Mouse (Mus musculus): ENCODE data around the gene Olfr1212. TPM values are rescaled to one million over a fixed set of nuclear protein-coding genes. Genes with fewer than 3 reads are reported as not detected.

Olfr1212 gene
- not detected in 2 replicates for polyA plus RNA-seq (2012; rRNA removed)

- no peak for DNase-seq (ENCODE audit: extremely low spot score in 1 of 2, low spot score in 1 of 2)
Measured at GRCm38 (mm10) chr2:88953669-88954068, at the start of gene Olfr1212. Gene Olfr1212 (plus strand): TSS chr2:88953969.

- DNase-seq (ENCODE audit: extremely low spot score in 1 of 2, low spot score in 1 of 2), result no peak
Measured at GRCm38 (mm10) chr2:88915057-88915456, 38.7 kb upstream of the Olfr1212 start, which contains the start of gene Olfr1209. Gene Olfr1209 (minus strand): TSS chr2:88915157.

GRCm38 (mm10) chr2:88938011-88938410 lies 15.8 kb upstream of the Olfr1212 start, which contains the start of gene Olfr1211:
Gene Olfr1211 (minus strand): TSS chr2:88938111.
- no peak for DNase-seq (ENCODE audit: extremely low spot score in 1 of 2, low spot score in 1 of 2)

- no peak for DNase-seq (ENCODE audit: extremely low spot score in 1 of 2, low spot score in 1 of 2)
Measured at GRCm38 (mm10) chr2:88980181-88980580, 26.4 kb downstream of the Olfr1212 start, which contains the start of gene Gm13762. Gene Gm13762 (minus strand): TSS chr2:88980281.

GRCm38 (mm10) chr2:88992553-88992952 lies 38.8 kb downstream of the Olfr1212 start, which contains the start of gene Olfr1214:
Gene Olfr1214 (minus strand): TSS chr2:88992653.
- no peak for DNase-seq (ENCODE audit: extremely low spot score in 1 of 2, low spot score in 1 of 2)

GRCm38 (mm10) chr2:89006873-89007272 lies 53.1 kb downstream of the Olfr1212 start, which contains the start of gene Olfr1215:
Gene Olfr1215 (minus strand): TSS chr2:89006973.
- no peak for DNase-seq (ENCODE audit: extremely low spot score in 1 of 2, low spot score in 1 of 2)

Other genes starting within 250 kb of the Olfr1212 start
- not detected in 2 replicates for gene Olfr1196, start 249.4 kb upstream of the Olfr1212 start, polyA plus RNA-seq (2012; rRNA removed)
- gene Olfr1197, start 221.6 kb upstream of the Olfr1212 start, polyA plus RNA-seq (2012; rRNA removed), result not detected in 2 replicates
- gene Olfr1198, start 202.6 kb upstream of the Olfr1212 start, polyA plus RNA-seq (2012; rRNA removed), result not detected in 2 replicates
- gene Olfr1199, start 193.5 kb upstream of the Olfr1212 start, polyA plus RNA-seq (2012; rRNA removed), result not detected in 2 replicates
- not detected in 2 replicates for gene Olfr1200, start 183.5 kb upstream of the Olfr1212 start, polyA plus RNA-seq (2012; rRNA removed)
- not detected in 2 replicates for gene Olfr1201, start 160.9 kb upstream of the Olfr1212 start, polyA plus RNA-seq (2012; rRNA removed)
- gene Olfr1202, start 139.5 kb upstream of the Olfr1212 start, polyA plus RNA-seq (2012; rRNA removed), result not detected in 2 replicates
- not detected in 2 replicates for gene Olfr1205, start 124.2 kb upstream of the Olfr1212 start, polyA plus RNA-seq (2012; rRNA removed)
- gene Olfr1204, start 104.7 kb upstream of the Olfr1212 start, polyA plus RNA-seq (2012; rRNA removed), result not detected in 2 replicates
- gene Olfr1206, start 90.7 kb upstream of the Olfr1212 start, polyA plus RNA-seq (2012; rRNA removed), result not detected in 2 replicates
- gene Olfr1208, start 51.7 kb upstream of the Olfr1212 start, polyA plus RNA-seq (2012; rRNA removed), result not detected in 2 replicates
- not detected in 2 replicates for gene Olfr1209, start 38.8 kb upstream of the Olfr1212 start, polyA plus RNA-seq (2012; rRNA removed)
- not detected in 2 replicates for gene Olfr1211, start 15.9 kb upstream of the Olfr1212 start, polyA plus RNA-seq (2012; rRNA removed)
- not detected in 2 replicates for gene Gm13762, start 26.3 kb downstream of the Olfr1212 start, polyA plus RNA-seq (2012; rRNA removed)
- gene Olfr1214, start 38.7 kb downstream of the Olfr1212 start, polyA plus RNA-seq (2012; rRNA removed), result not detected in 2 replicates
- not detected in 2 replicates for gene Olfr1215, start 53.0 kb downstream of the Olfr1212 start, polyA plus RNA-seq (2012; rRNA removed)
- not detected in 2 replicates for gene Olfr1216, start 64.4 kb downstream of the Olfr1212 start, polyA plus RNA-seq (2012; rRNA removed)
- 0.15 TPM in 1 of 2 replicates, not detected in the other for gene Olfr1217, start 78.1 kb downstream of the Olfr1212 start, polyA plus RNA-seq (2012; rRNA removed)
- gene Olfr1218, start 107.2 kb downstream of the Olfr1212 start, polyA plus RNA-seq (2012; rRNA removed), result not detected in 2 replicates
- gene Olfr1219, start 129.5 kb downstream of the Olfr1212 start, polyA plus RNA-seq (2012; rRNA removed), result not detected in 2 replicates
- not detected in 2 replicates for gene Olfr1220, start 152.9 kb downstream of the Olfr1212 start, polyA plus RNA-seq (2012; rRNA removed)
- not detected in 2 replicates for gene Olfr1221, start 163.3 kb downstream of the Olfr1212 start, polyA plus RNA-seq (2012; rRNA removed)
- not detected in 2 replicates for gene Olfr1222, start 179.1 kb downstream of the Olfr1212 start, polyA plus RNA-seq (2012; rRNA removed)
- not detected in 2 replicates for gene Olfr1223, start 197.6 kb downstream of the Olfr1212 start, polyA plus RNA-seq (2012; rRNA removed)
- not detected in 2 replicates for gene Olfr1224-ps1, start 210.1 kb downstream of the Olfr1212 start, polyA plus RNA-seq (2012; rRNA removed)
- gene Olfr1225, start 220.7 kb downstream of the Olfr1212 start, polyA plus RNA-seq (2012; rRNA removed), result not detected in 2 replicates
- gene Olfr1226, start 246.1 kb downstream of the Olfr1212 start, polyA plus RNA-seq (2012; rRNA removed), result 0.02 TPM in 1 of 2 replicates, not detected in the other